24 mouse cellular contexts compared by ENCODE assay signal in the genomic region with DNA sequence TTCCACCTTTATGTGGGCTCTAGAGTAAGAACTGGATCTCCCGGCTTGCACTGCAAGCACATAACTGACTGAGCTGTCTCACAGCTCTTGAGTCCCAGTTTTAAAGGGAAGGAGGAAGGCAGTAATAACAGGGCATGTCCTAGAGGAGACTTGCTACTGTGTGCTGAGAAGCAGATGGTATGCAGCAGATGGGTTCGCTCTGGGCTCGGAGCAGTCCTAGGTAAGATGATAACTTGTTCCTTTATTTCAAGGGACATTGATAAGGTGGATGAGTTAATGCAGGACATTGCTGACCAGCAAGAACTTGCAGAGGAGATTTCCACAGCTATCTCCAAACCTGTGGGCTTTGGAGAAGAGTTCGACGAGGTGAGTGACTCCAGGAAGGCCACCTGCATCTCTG. TPM values are rescaled to one million over a fixed set of nuclear protein-coding genes. Genes with fewer than 3 reads are reported as not detected.
DNase-seq lines count a peak whose midpoint lies in the region; ATAC-seq lines count a peak whose summit lies in the region.
"Had no signal": no experiment of that assay in that cellular context is flagged by ENCODE, and none has a peak within 500 bp of the region (broad histone marks: within the 10 kb centered on the region; RNA-seq: fewer than 3 reads in every experiment).

No protein-coding gene starts in this region.

- no peak for ATAC-seq in midbrain, embryonic 13.5 days
- ATAC-seq: CD4-positive, CD25-positive, alpha-beta regulatory T cell, adult 4 months; forebrain, embryonic 13.5 days; forebrain, embryonic 16.5 days; hindbrain, embryonic 16.5 days; intestine, embryonic 15.5 days had no signal

- H3K4me2 ChIP-seq in midbrain, embryonic 13.5 days (replicated peaks): no peak overlapping the region
- H3K4me2 ChIP-seq: forebrain, embryonic 13.5 days; heart, embryonic 13.5 days; hindbrain, embryonic 13.5 days; intestine, embryonic 15.5 days had no signal

- H3K9me3 ChIP-seq in midbrain, embryonic 13.5 days: no peaks in the 10 kb centered on the region
- H3K9me3 ChIP-seq: forebrain, embryonic 10.5 days; forebrain, embryonic 13.5 days; heart, embryonic 10.5 days; heart, embryonic 13.5 days; hindbrain, embryonic 10.5 days; hindbrain, embryonic 13.5 days; intestine, embryonic 15.5 days had no signal

- no peak overlapping the region for H3K9ac ChIP-seq in midbrain, embryonic 13.5 days (replicated peaks)
- H3K9ac ChIP-seq: forebrain, embryonic 13.5 days; heart, embryonic 13.5 days; hindbrain, embryonic 13.5 days; intestine, embryonic 15.5 days had no signal

- DNase-seq in cerebellum, adult 18-20 months: peak; percentile 64 to 75
- no peak for DNase-seq in cerebellum, postnatal 10 days
- peak; percentile 54 for DNase-seq in cerebellum, adult 8-10 months
- peak; percentile 78 for DNase-seq in cerebellum, adult 9-11 months
- no peak for DNase-seq in kidney, adult 18-20 months
- DNase-seq: adrenal gland, adult 2 months; adrenal gland, postnatal 14 days; gastrocnemius, postnatal 10 days; gastrocnemius, postnatal 36 days; heart, adult 2 months; heart, postnatal 14 days; kidney, adult 11 months; kidney, adult 9 months had no signal

- peaks cover 61% of the 10 kb centered on the region for H3K36me3 ChIP-seq in midbrain, embryonic 13.5 days

- WGBS in midbrain, embryonic 13.5 days: 94% methylated on average over 5 of the region's 5 CpGs

- no peaks in the 10 kb centered on the region for H3K4me1 ChIP-seq in midbrain, embryonic 13.5 days (replicated peaks)
- H3K4me1 ChIP-seq: forebrain, embryonic 10.5 days; hindbrain, embryonic 10.5 days; intestine, embryonic 15.5 days had no signal

- no peak overlapping the region for H3K4me3 ChIP-seq in midbrain, embryonic 13.5 days (replicated peaks)
- H3K4me3 ChIP-seq: forebrain, embryonic 10.5 days; forebrain, embryonic 13.5 days; heart, adult 2 months; heart, embryonic 10.5 days; heart, embryonic 13.5 days; hindbrain, embryonic 10.5 days; hindbrain, embryonic 13.5 days; intestine, embryonic 15.5 days had no signal

- H3K27me3 ChIP-seq in midbrain, embryonic 13.5 days: no peaks in the 10 kb centered on the region
- H3K27me3 ChIP-seq: forebrain, embryonic 13.5 days; heart, embryonic 13.5 days; hindbrain, embryonic 13.5 days; intestine, embryonic 15.5 days had no signal

- H3K27ac ChIP-seq in midbrain, embryonic 13.5 days: no peak overlapping the region
- H3K27ac ChIP-seq: forebrain, embryonic 10.5 days; forebrain, embryonic 13.5 days; heart, adult 2 months; heart, embryonic 10.5 days; heart, embryonic 13.5 days; hindbrain, embryonic 10.5 days; hindbrain, embryonic 13.5 days; intestine, embryonic 15.5 days had no signal

RNA-seq across cellular contexts. Expression of a gene that starts 39.5 kb away (rescaled TPM):
- 22.2 and 27.2 TPM in 2 replicates for polyA plus RNA-seq in midbrain, embryonic 13.5 days (2015; fragmentation: Nextera tagmentation; extraction: Ambion mirVana)

Comparison
In these comparisons a context has a peak if more than half of its experiments do, and no peak if none do; other contexts are left out.
1. DNase-seq: peak in cerebellum, adult 18-20 months (2 of 2), cerebellum, adult 8-10 months (single experiment) and cerebellum, adult 9-11 months (single experiment); none in cerebellum, postnatal 10 days (0 of 2) and kidney, adult 18-20 months (single experiment).